Mouse (Mus musculus): ENCODE measurements around the gene Josd1.

GRCm38 (mm10) chr15:79648130-79648529 lies 39.6 kb downstream of the Josd1 start:
- TF ChIP-seq CTCF (IDR thresholded peaks at IDR 0.05; ENCODE audit: low read depth, low read length) (no peak), POLR2A (IDR thresholded peaks at IDR 0.05; ENCODE audit: insufficient read depth, low read length) (no peak)
